Mouse (Mus musculus) forebrain, embryonic 10.5 days (tissue): ENCODE data around the gene Spns3. TPM values are rescaled to one million over a fixed set of nuclear protein-coding genes. Genes with fewer than 3 reads are reported as not detected.

Experiments used
- DNase-seq: peaks from one replicate; pipeline ENCODE4 v3.0.0-alpha.2; 2017; ENCODE audit warnings: low spot score; ENCODE audit errors: extremely low spot score
- H3K27ac ChIP-seq: fragments of 300-500 bp; sonication (generic); 2 replicates; pipeline ENCODE4 v1.5.1; 2016; ENCODE audit warnings: mild to moderate bottlenecking
- H3K27me3 ChIP-seq: fragments of 300-500 bp; sonication (generic); 2 replicates; pipeline ENCODE4 v1.6.1; 2016; ENCODE audit warnings: mild to moderate bottlenecking; ENCODE audit not compliant: poor library complexity, severe bottlenecking
- H3K36me3 ChIP-seq: fragments of 300-500 bp; sonication (generic); replicated peaks from 2 replicates; pipeline ENCODE4 v1.6.1; 2016; ENCODE audit warnings: mild to moderate bottlenecking, moderate library complexity
- H3K4me1 ChIP-seq: fragments of 300-500 bp; sonication (generic); 2 replicates; pipeline ENCODE4 v1.6.1; 2016
- H3K4me3 ChIP-seq: fragments of 300-500 bp; sonication (generic); 2 replicates; pipeline ENCODE4 v1.5.1; 2016; ENCODE audit warnings: mild to moderate bottlenecking, moderate library complexity
- H3K9me3 ChIP-seq: fragments of 300-500 bp; sonication (generic); 2 replicates; pipeline ENCODE4 v1.6.1; 2016; ENCODE audit warnings: mild to moderate bottlenecking, moderate library complexity
- WGBS: fragments of 180-500 bp; shearing (Covaris S2); methylation state at CpG from one replicate; pipeline ENCODE4 v1.1.7; 2016; 5-methylcytosine and 5-hydroxymethylcytosine counted together
- polyA plus RNA-seq: library from polyadenylated mRNA; unstranded; fragments of >200 nt; fragmentation: Nextera tagmentation; extraction: Ambion mirVana; gene quantifications from 2 replicates; pipeline ENCODE4 v1.2.1, GENCODE M21; 2016

The Spns3 gene
- polyA plus RNA-seq, 1 experiment from 2014 or later: 0.20 TPM

GRCm38 (mm10) chr11:72470004-72470403 lies 80.3 kb downstream of the Spns3 start:
- no peaks in the 10 kb centered on the region for H3K27me3 ChIP-seq
- peaks cover 64% of the 10 kb centered on the region for H3K4me1 ChIP-seq
- H3K27ac ChIP-seq: no peak overlapping the region
- no peaks in the 10 kb centered on the region for H3K9me3 ChIP-seq
- no peak overlapping the region for H3K4me3 ChIP-seq
- WGBS: 76% methylated on average over 4 of the region's 4 CpGs
- H3K36me3 ChIP-seq: no peaks in the 10 kb centered on the region
- no peak for DNase-seq

- H3K36me3 ChIP-seq: no peaks in the 10 kb centered on the region
- no peaks in the 10 kb centered on the region for H3K27me3 ChIP-seq
- H3K4me1 ChIP-seq: peaks cover 64% of the 10 kb centered on the region
- H3K9me3 ChIP-seq: no peaks in the 10 kb centered on the region
- 34% methylated on average over 5 of the region's 5 CpGs for WGBS
- no peak overlapping the region for H3K4me3 ChIP-seq
- H3K27ac ChIP-seq: peak overlapping the region; percentile 51
- no peak for DNase-seq
Measured at GRCm38 (mm10) chr11:72469217-72469616, 81.1 kb downstream of the Spns3 start.

GRCm38 (mm10) chr11:72468525-72468924 lies 81.8 kb downstream of the Spns3 start:
- peaks cover 65% of the 10 kb centered on the region for H3K4me1 ChIP-seq
- no peaks in the 10 kb centered on the region for H3K27me3 ChIP-seq
- no peaks in the 10 kb centered on the region for H3K9me3 ChIP-seq
- H3K36me3 ChIP-seq: no peaks in the 10 kb centered on the region
- no peak overlapping the region for H3K4me3 ChIP-seq
- DNase-seq: no peak
- H3K27ac ChIP-seq: peak overlapping the region; percentile 51
- 79% methylated on average over 5 of the region's 5 CpGs for WGBS

- H3K27me3 ChIP-seq: no peaks in the 10 kb centered on the region
- H3K36me3 ChIP-seq: no peaks in the 10 kb centered on the region
- no peaks in the 10 kb centered on the region for H3K9me3 ChIP-seq
- no peak for DNase-seq
- peak overlapping the region; percentile 56 for H3K27ac ChIP-seq
- WGBS: 64% methylated on average over 11 of the region's 11 CpGs
- peaks cover 65% of the 10 kb centered on the region for H3K4me1 ChIP-seq
- H3K4me3 ChIP-seq: no peak overlapping the region
Measured at GRCm38 (mm10) chr11:72466694-72467507, 83.4 kb downstream of the Spns3 start.

GRCm38 (mm10) chr11:72465978-72466693 lies 84.2 kb downstream of the Spns3 start:
- Histone ChIP-seq H3K4me3 (no peak overlapping the region), H3K27ac (peak overlapping the region; percentile 33), H3K4me1 (peaks cover 67% of the 10 kb centered on the region), H3K9me3 (no peaks in the 10 kb centered on the region), H3K27me3 (no peaks in the 10 kb centered on the region), H3K36me3 (no peaks in the 10 kb centered on the region)
- DNase-seq: no peak
- 75% methylated on average over 11 of the region's 11 CpGs for WGBS

GRCm38 (mm10) chr11:72464821-72465220 lies 85.5 kb downstream of the Spns3 start:
- DNase-seq: no peak
- Histone ChIP-seq H3K9me3 (no peaks in the 10 kb centered on the region), H3K36me3 (no peaks in the 10 kb centered on the region), H3K4me1 (peaks cover 62% of the 10 kb centered on the region), H3K27me3 (no peaks in the 10 kb centered on the region), H3K4me3 (no peak overlapping the region), H3K27ac (no peak overlapping the region)
- 73% methylated on average over 3 of the region's 3 CpGs for WGBS

- no peaks in the 10 kb centered on the region for H3K9me3 ChIP-seq
- H3K27ac ChIP-seq: no peak overlapping the region
- H3K4me3 ChIP-seq: no peak overlapping the region
- 69% methylated on average over 5 of the region's 5 CpGs for WGBS
- DNase-seq: no peak
- peaks cover 39% of the 10 kb centered on the region for H3K4me1 ChIP-seq
- no peaks in the 10 kb centered on the region for H3K27me3 ChIP-seq
- no peaks in the 10 kb centered on the region for H3K36me3 ChIP-seq
Measured at GRCm38 (mm10) chr11:72461500-72461981, 88.8 kb downstream of the Spns3 start.

- 85% methylated on average over 3 of the region's 3 CpGs for WGBS
- Histone ChIP-seq H3K9me3 (no peaks in the 10 kb centered on the region), H3K36me3 (peaks cover under 1% of the 10 kb centered on the region; the same call in 1 of the 2 replicates), H3K27ac (peak overlapping the region; percentile 12; the same call in 1 of the 2 replicates), H3K27me3 (no peaks in the 10 kb centered on the region), H3K4me3 (no peak overlapping the region), H3K4me1 (peaks cover 34% of the 10 kb centered on the region)
- DNase-seq: no peak
Measured at GRCm38 (mm10) chr11:72458502-72458901, 91.8 kb downstream of the Spns3 start.

- no peak for DNase-seq
- H3K27me3 ChIP-seq: no peaks in the 10 kb centered on the region
- no peaks in the 10 kb centered on the region for H3K9me3 ChIP-seq
- H3K4me3 ChIP-seq: no peak overlapping the region
- H3K36me3 ChIP-seq: peaks cover 5% of the 10 kb centered on the region
- 72% methylated on average over 12 of the region's 12 CpGs for WGBS
- H3K4me1 ChIP-seq: peaks cover 34% of the 10 kb centered on the region
- peak overlapping the region; percentile 12; the same call in 1 of the 2 replicates for H3K27ac ChIP-seq
Measured at GRCm38 (mm10) chr11:72457995-72458496, 92.3 kb downstream of the Spns3 start.

GRCm38 (mm10) chr11:72455694-72456093 lies 94.6 kb downstream of the Spns3 start:
- H3K4me3 ChIP-seq: no peak overlapping the region
- H3K36me3 ChIP-seq: peaks cover 28% of the 10 kb centered on the region
- 41% methylated on average over 5 of the region's 5 CpGs for WGBS
- no peak for DNase-seq
- no peaks in the 10 kb centered on the region for H3K9me3 ChIP-seq
- H3K27me3 ChIP-seq: no peaks in the 10 kb centered on the region
- peak overlapping the region; percentile 80 for H3K27ac ChIP-seq
- H3K4me1 ChIP-seq: peaks cover 26% of the 10 kb centered on the region

- WGBS: 62% methylated on average over 15 of the region's 15 CpGs
- no peak for DNase-seq
- H3K36me3 ChIP-seq: peaks cover 52% of the 10 kb centered on the region
- H3K4me1 ChIP-seq: peaks cover 23% of the 10 kb centered on the region
- H3K4me3 ChIP-seq: no peak overlapping the region
- no peaks in the 10 kb centered on the region for H3K27me3 ChIP-seq
- no peak overlapping the region for H3K27ac ChIP-seq
- no peaks in the 10 kb centered on the region for H3K9me3 ChIP-seq
Measured at GRCm38 (mm10) chr11:72453105-72453953, 97.0 kb downstream of the Spns3 start.

GRCm38 (mm10) chr11:72452140-72452665 lies 98.1 kb downstream of the Spns3 start:
- Histone ChIP-seq H3K9me3 (no peaks in the 10 kb centered on the region), H3K4me1 (peaks cover 18% of the 10 kb centered on the region), H3K36me3 (peaks cover 63% of the 10 kb centered on the region), H3K27me3 (no peaks in the 10 kb centered on the region), H3K4me3 (no peak overlapping the region), H3K27ac (no peak overlapping the region)
- 89% methylated on average over 3 of the region's 3 CpGs for WGBS
- no peak for DNase-seq
